Mouse (Mus musculus): ENCODE results near the gene 1700080O16Rik. TPM values are rescaled to one million over a fixed set of nuclear protein-coding genes. Genes with fewer than 3 reads are reported as not detected.

Gene 1700080O16Rik
- not detected for total RNA-seq (2021)
- long read RNA-seq, experiment 1 = 0 reads
- long read RNA-seq, experiment 2 = 0 reads

DNA sequence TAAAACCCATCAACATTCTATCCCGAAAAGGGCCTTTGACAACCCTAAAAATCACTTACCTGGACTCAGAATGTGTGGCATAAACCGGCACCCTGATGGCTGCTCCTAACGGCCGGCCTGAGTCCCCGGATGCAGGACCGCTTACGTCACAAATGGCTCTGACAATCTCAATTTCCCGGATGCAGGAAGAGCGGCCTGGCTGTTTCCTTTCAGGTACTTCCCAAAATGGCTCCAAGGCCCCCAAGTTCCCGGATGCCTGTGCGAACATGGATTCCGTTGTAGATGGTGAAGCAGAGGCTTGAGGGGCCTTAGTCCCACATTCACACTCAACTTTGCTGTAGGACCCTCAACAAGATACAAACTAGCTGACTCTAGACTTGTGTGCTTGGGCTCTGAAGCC is at the start of gene 1700080O16Rik:
TSS of gene 1700080O16Rik (minus strand) at position 101 of the 400 bp plus-strand sequence.
- DNase-seq = no peak

- peak in 1 of 2 experiments; percentile 7 for DNase-seq
These were observed 45.1 kb upstream of the 1700080O16Rik start for GRCm38 (mm10) chrX:52017660-52018059.

DNA sequence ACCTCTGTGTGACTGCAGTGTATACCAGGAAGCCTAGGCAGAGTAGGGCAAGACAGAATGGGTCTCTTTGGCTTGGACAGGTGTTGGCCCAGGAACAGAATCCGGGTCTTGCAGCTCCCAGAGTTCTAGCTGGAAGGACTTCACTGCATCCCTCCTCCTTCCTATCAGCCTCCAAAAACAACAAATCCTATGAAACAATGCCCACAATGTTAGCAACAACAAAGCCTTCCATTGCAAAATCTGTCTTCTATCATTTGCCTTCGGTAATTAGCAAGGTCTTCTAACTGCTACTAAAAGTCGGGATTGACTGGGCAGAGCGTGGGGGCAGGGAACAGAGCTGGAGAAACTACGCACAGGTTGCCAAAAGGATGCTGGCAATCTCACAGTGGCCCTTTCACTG is 27.5 kb upstream of the 1700080O16Rik start:
- peak in 1 of 2 experiments; percentile 18 for DNase-seq

GRCm38 (mm10) chrX:51999426-51999825 is 26.9 kb upstream of the 1700080O16Rik start:
- no peak for DNase-seq

DNA sequence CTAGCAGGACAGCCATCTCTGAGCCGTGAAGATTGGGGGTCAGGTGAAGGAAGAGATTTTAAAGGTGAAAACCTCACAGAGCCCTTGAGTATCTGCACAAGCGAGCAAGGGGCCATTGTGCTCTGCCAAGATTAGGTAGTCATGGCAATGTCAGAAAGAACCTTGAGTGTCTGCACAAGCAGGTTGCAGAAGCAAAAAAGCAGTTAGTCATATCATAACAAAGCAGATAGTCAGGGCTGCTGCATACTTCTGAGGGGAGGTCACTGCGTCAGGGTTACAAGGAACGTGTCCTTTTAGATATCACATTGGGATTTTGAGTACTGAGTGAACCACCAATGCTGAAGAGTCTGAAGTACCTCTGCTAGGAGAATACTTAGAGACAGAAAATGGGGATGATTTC is 3.8 kb upstream of the 1700080O16Rik start:
- DNase-seq = no peak

GRCm38 (mm10) chrX:51974618-51975017 is 2.0 kb upstream of the 1700080O16Rik start:
- no peak for DNase-seq

GRCm38 (mm10) chrX:51948071-51948470 is 24.5 kb downstream of the 1700080O16Rik start:
- peak; percentile 52 to 56 for DNase-seq

DNA sequence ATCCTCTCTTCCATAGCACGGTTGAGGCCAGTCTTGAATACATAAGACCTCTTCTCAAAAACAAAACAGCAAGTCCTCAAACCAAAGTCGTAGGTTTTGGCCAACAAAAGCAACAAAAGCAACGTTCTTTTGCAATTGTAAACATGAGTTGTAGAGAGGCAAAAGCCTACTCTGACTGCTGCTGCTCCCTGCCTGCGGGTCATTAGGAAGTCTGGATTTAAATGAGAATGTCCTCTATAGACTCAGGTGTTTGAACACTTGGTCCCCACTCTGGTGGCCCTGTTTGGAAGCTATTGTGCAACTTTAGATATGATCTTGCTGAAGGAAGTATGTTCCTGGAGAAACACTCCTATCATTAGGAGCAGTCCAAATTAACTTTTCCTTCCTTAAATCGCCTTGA is 34.5 kb downstream of the 1700080O16Rik start:
- no peak for DNase-seq

GRCm38 (mm10) chrX:51919091-51919490 is 53.5 kb downstream of the 1700080O16Rik start:
- no peak for DNase-seq

Other genes with a start within 250 kb of the 1700080O16Rik start
- gene Usp26, start 171.5 kb downstream of the 1700080O16Rik start, total RNA-seq (2021) = not detected
- 10 to 100 TPM; 32.0 to 35.6 TPM for gene Gpc4, start 192.5 kb upstream of the 1700080O16Rik start, total RNA-seq (2021)

Data from heart, adult 18-20 months (tissue).